Mouse (Mus musculus) lung, embryonic 14.5 days (tissue): Measurements from ENCODE around the gene Phf3. TPM values are rescaled to one million over a fixed set of nuclear protein-coding genes. Genes with fewer than 3 reads are reported as not detected.

ENCODE experiments used
- ATAC-seq: fragments of 200-750 bp; cut with Nextera tagmentation; 2 replicates; pipeline ENCODE4 v1.8.0; 2017; ENCODE audit warnings: mild to moderate bottlenecking, moderate TSS enrichment, moderate library complexity; ENCODE audit not compliant: insufficient read depth
- DNase-seq: peaks from one replicate; pipeline ENCODE4 v3.0.0-alpha.2; 2015
- H3K27ac ChIP-seq: fragments of 300-500 bp; sonication (generic); 2 replicates; pipeline ENCODE4 v1.5.1; 2014; ENCODE audit warnings: low read depth, mild to moderate bottlenecking, moderate library complexity
- H3K27me3 ChIP-seq: fragments of 300-500 bp; sonication (generic); 2 replicates; pipeline ENCODE4 v1.6.1; 2014; ENCODE audit warnings: low read length, control low read depth; ENCODE audit not compliant: insufficient read depth
- H3K36me3 ChIP-seq: fragments of 300-500 bp; sonication (generic); 2 replicates; pipeline ENCODE4 v1.6.1; 2014; ENCODE audit warnings: control low read depth; ENCODE audit not compliant: insufficient read depth
- H3K4me1 ChIP-seq: fragments of 300-500 bp; sonication (generic); 2 replicates; pipeline ENCODE4 v1.6.1; 2014; ENCODE audit warnings: antibody characterized with exemption, control low read depth; ENCODE audit not compliant: insufficient read depth
- H3K4me2 ChIP-seq: fragments of 300-500 bp; sonication (generic); 2 replicates; pipeline ENCODE4 v1.6.1; 2014; ENCODE audit warnings: mild to moderate bottlenecking
- H3K4me3 ChIP-seq: fragments of 300-500 bp; sonication (generic); 2 replicates; pipeline ENCODE4 v1.5.1; 2014; ENCODE audit warnings: low read depth, low read length
- H3K9ac ChIP-seq: fragments of 300-500 bp; sonication (generic); 2 replicates; pipeline ENCODE4 v1.6.1; 2014
- H3K9me3 ChIP-seq: fragments of 300-500 bp; sonication (generic); 2 replicates; pipeline ENCODE4 v1.6.1; 2016; ENCODE audit warnings: low read depth, low read length, control low read depth
- CTCF ChIP-seq: IDR thresholded peaks from 2 replicates; pipeline ENCODE4 v1.5.1; 2016; ENCODE audit warnings: antibody characterized with exemption, low read depth
- WGBS: fragments of 180-500 bp; shearing (Covaris S2); extraction: QIAGEN DNeasy Blood & Tissue Kit; methylation state at CpG from one replicate; pipeline ENCODE4 v1.1.7; 2014; 5-methylcytosine and 5-hydroxymethylcytosine counted together
- polyA plus RNA-seq: library from polyadenylated mRNA; unstranded; fragments of >200 nt; fragmentation: Nextera tagmentation; extraction: Ambion mirVana; gene quantifications from 2 replicates; pipeline ENCODE4 v1.2.1, GENCODE M21; 2014

Phf3 gene
- polyA plus RNA-seq, 1 experiment from 2014 or later, result 50.0 TPM

DNA sequence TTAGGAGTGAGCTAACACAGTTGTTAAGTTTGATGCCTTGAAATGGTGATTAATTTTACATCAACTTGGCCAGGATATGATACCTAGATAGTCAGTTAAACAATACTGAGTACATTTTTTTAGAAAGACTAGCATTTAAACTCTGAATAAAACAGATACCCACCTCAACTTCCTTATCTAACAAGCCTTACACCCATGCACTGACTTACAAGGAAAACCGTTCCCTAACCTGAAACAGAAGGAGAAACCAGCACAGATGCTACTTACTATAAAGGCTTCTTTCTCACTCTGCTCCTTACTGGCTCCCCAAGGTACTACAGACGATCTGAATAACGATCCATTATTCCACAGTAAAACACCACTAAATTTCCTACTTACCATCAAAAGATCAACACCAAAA lies 21.2 kb downstream of the Phf3 start:
- H3K9ac ChIP-seq, result no peak overlapping the region
- no peak overlapping the region for H3K4me2 ChIP-seq
- DNase-seq (no peak), ATAC-seq (no peak)
- no peak overlapping the region for H3K4me3 ChIP-seq
- no peaks in the 10 kb centered on the region for H3K27me3 ChIP-seq
- H3K27ac ChIP-seq, result no peak overlapping the region
- H3K4me1 ChIP-seq, result no peaks in the 10 kb centered on the region
- H3K9me3 ChIP-seq, result no peaks in the 10 kb centered on the region
- WGBS, result 85% methylated on average over 3 of the region's 3 CpGs
- H3K36me3 ChIP-seq, result no peaks in the 10 kb centered on the region
- no peak for TF ChIP-seq CTCF

DNA sequence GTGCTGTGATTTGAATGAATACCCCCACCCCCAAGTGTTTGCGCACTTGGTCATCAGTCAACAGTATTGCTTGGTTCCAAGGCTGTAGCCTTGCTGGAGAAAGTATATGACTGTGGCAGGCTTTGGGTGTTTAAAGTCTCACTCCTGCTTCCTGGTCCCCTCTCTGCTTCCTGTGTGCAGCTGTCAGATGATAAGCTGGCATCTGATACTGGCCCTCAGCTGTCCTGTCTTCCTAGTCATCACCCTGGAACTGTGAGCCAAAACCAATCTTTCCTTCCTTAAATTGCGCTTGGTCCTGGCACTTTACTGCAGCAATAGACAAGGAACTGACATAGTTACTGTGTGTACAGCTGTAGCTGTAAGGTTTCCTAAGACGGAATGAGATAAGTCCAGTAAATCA lies 21.8 kb downstream of the Phf3 start:
- ATAC-seq (no peak), DNase-seq (no peak)
- WGBS, result 78% methylated on average over 3 of the region's 3 CpGs
- Histone ChIP-seq H3K9ac (no peak overlapping the region), H3K36me3 (no peaks in the 10 kb centered on the region), H3K9me3 (no peaks in the 10 kb centered on the region), H3K27ac (no peak overlapping the region), H3K27me3 (no peaks in the 10 kb centered on the region), H3K4me1 (no peaks in the 10 kb centered on the region), H3K4me3 (no peak overlapping the region), H3K4me2 (no peak overlapping the region)
- no peak for TF ChIP-seq CTCF

DNA sequence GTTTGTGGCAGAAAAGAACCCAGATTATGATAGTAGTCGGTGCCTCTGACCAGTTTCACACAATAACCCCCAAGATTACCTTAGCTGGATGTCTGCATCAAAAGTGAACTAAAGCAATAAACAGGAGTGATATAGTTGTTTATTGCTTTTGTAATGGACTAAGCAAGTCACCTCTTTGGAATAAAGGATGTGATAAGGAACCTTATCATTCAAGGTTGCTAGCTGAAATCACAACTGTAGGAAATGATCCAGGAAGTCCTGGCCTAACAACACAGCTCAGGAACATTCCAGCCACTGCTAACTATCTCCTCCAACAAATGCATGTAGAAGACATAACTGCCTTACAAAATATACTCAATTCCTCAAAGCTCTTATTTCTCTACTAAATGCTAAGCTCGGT lies 22.8 kb downstream of the Phf3 start:
- no peak overlapping the region for H3K4me2 ChIP-seq
- DNase-seq, result no peak
- no peak for TF ChIP-seq CTCF
- ATAC-seq, result no peak
- no peaks in the 10 kb centered on the region for H3K27me3 ChIP-seq
- no peaks in the 10 kb centered on the region for H3K36me3 ChIP-seq
- H3K4me1 ChIP-seq, result no peaks in the 10 kb centered on the region
- 80% methylated on average over 2 of the region's 2 CpGs for WGBS
- H3K9ac ChIP-seq, result no peak overlapping the region
- H3K9me3 ChIP-seq, result no peaks in the 10 kb centered on the region
- H3K27ac ChIP-seq, result no peak overlapping the region
- H3K4me3 ChIP-seq, result no peak overlapping the region

DNA sequence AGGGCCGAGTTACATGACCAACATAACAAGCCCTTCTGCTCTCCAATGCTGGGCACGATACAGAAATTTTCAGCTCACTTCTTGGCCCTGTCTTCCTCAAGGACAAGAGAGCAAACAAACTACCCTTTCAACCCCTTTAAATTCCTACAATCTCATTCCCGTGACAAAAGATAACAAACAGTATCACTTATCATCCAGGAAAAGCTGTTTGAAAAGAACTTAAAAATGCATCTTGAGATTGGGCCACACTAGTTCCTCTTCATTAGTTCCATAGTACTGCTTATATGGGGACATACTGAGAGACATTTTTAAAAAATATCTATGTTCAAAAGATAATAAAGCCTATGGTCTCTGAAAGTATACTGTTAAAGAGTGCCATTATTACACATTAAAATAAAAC lies 23.8 kb downstream of the Phf3 start:
- Histone ChIP-seq H3K4me3 (no peak overlapping the region), H3K9me3 (no peaks in the 10 kb centered on the region), H3K4me2 (no peak overlapping the region), H3K9ac (no peak overlapping the region), H3K36me3 (no peaks in the 10 kb centered on the region), H3K27me3 (no peaks in the 10 kb centered on the region), H3K4me1 (no peaks in the 10 kb centered on the region), H3K27ac (no peak overlapping the region)
- no peak for ATAC-seq
- no peak for DNase-seq
- no peak for TF ChIP-seq CTCF
- 39% methylated on average over 3 of the region's 3 CpGs for WGBS

DNA sequence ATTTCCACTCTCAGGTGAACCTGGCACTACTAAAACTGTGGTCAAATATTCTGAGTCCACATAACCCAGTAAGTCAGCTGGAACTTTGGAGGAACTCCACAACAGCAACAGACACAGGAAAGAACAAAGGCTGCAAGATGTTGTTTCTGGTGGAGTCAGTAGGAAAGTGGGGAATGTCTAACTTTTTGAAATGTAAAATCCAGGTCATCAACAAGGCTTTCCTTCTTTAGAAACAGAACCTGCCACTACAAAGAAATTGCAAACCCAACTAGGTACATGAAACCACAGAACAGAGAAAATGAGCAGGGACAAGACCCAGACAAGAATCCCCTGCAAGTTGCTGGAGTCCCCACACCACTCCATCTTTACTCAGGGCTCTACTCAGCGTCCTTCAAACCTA lies 26.0 kb downstream of the Phf3 start:
- no peaks in the 10 kb centered on the region for H3K9me3 ChIP-seq
- no peak overlapping the region for H3K4me3 ChIP-seq
- H3K4me2 ChIP-seq, result no peak overlapping the region
- no peak overlapping the region for H3K27ac ChIP-seq
- DNase-seq (no peak), ATAC-seq (no peak)
- no peaks in the 10 kb centered on the region for H3K36me3 ChIP-seq
- no peak overlapping the region for H3K9ac ChIP-seq
- H3K27me3 ChIP-seq, result no peaks in the 10 kb centered on the region
- 32% methylated on average over 1 of the region's 1 CpGs for WGBS
- no peaks in the 10 kb centered on the region for H3K4me1 ChIP-seq
- no peak for TF ChIP-seq CTCF

DNA sequence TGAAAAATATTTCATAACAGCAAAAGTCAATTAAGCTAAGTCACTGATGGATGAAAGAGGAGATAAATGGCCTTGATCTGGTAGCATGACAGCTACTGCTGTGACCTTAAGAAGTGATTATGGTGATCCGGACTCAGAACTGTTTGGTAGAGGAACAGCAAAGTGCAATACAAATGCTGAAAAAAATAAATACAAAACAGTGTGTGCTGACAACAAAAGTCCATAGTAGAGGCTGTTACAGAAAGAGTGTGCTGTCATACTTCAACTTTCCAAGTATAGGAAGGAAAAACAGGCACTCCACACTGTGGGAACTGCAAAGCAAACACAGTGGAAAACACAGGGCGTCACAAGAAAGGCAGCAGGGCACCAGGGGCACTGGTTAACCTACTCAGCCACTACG lies 34.1 kb downstream of the Phf3 start:
- no peak overlapping the region for H3K4me2 ChIP-seq
- no peak overlapping the region for H3K4me3 ChIP-seq
- H3K9ac ChIP-seq, result no peak overlapping the region
- peaks cover 22% of the 10 kb centered on the region; the same call in 1 of the 2 replicates for H3K36me3 ChIP-seq
- no peaks in the 10 kb centered on the region for H3K27me3 ChIP-seq
- no peak overlapping the region for H3K27ac ChIP-seq
- ATAC-seq (no peak), DNase-seq (no peak)
- no peaks in the 10 kb centered on the region for H3K4me1 ChIP-seq
- H3K9me3 ChIP-seq, result no peaks in the 10 kb centered on the region
- no peak for TF ChIP-seq CTCF
- WGBS, result 37% methylated on average over 3 of the region's 3 CpGs

DNA sequence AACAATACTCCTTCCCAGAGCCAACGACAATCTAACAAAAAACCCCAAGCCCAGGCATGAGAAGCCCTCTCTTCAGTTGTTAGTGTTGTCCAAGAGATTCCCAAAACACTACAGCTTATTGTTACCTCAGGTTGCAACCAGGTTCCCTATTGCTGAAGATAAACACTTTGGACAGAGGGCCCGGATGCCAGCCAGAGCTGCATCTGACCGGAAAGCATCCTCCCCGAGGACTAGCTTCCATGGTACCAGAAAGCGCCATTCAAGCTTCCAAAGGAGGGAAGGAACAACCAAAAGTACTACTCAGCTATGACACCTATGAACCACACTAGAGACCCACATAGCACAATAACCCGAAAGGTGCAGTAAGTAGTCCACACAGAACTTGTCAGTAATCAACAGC lies 38.2 kb downstream of the Phf3 start:
- H3K36me3 ChIP-seq, result peaks cover 42% of the 10 kb centered on the region
- WGBS, result 92% methylated on average over 6 of the region's 6 CpGs

DNA sequence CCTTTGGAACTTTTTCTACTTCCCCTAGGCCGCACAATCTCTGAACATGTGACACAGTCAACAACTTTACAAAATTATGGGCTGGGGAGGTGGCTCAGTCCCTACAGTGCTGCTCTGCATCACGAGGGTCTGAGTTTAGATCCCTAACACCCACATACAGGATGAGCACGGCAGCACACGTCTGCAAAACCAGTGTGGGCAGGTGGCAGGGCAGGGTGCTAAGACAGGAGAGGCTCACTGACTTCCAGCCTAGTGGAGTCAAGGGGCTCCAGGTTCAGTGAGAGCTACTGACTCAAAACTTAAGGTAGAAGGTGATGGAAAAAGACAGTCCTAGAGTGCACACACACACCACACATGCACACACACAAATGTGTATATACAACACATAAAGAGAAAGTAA lies 40.9 kb downstream of the Phf3 start:
- Histone ChIP-seq H3K9me3 (no peaks in the 10 kb centered on the region), H3K27ac (no peak overlapping the region), H3K4me3 (no peak overlapping the region), H3K36me3 (peaks cover 60% of the 10 kb centered on the region), H3K9ac (no peak overlapping the region), H3K4me2 (no peak overlapping the region), H3K4me1 (no peaks in the 10 kb centered on the region), H3K27me3 (no peaks in the 10 kb centered on the region)
- no peak for ATAC-seq
- no peak for DNase-seq
- WGBS, result 79% methylated on average over 4 of the region's 4 CpGs
- TF ChIP-seq CTCF, result no peak

More for the DNA sequence above, 38.2 kb downstream of the Phf3 start:
- H3K27ac ChIP-seq, result no peak overlapping the region
- H3K9me3 ChIP-seq, result no peaks in the 10 kb centered on the region
- no peak overlapping the region for H3K4me2 ChIP-seq
- no peaks in the 10 kb centered on the region for H3K27me3 ChIP-seq
- ATAC-seq, result no peak
- DNase-seq, result no peak
- no peaks in the 10 kb centered on the region for H3K4me1 ChIP-seq
- H3K9ac ChIP-seq, result no peak overlapping the region
- no peak for TF ChIP-seq CTCF
- H3K4me3 ChIP-seq, result no peak overlapping the region
